Mouse (Mus musculus) layer of hippocampus, adult 2 months (tissue): ENCODE measurements at regions not wholly inside any gene's neighbourhood (a gene's known extent, or its start where the extent isn't known, plus 50 kb on each side); places are given as distances from the start of the nearest gene placed in this dataset.
A peak's percentile ranks its signal among the peaks of the same experiment; 100 is the strongest.

ENCODE experiments used
- DNase-seq, 2 experiments: peaks; one replicate each; pipeline ENCODE4 v3.0.0; 2022; ENCODE audit warnings: low spot score in 2 of 2
- H3K27ac ChIP-seq: fragments of 200-600 bp; 2 replicates; pipeline ENCODE4 v1.8.1; 2022
- H3K4me3 ChIP-seq: fragments of 200-600 bp; 2 replicates; pipeline ENCODE4 v1.8.1; 2022; ENCODE audit warnings: mild to moderate bottlenecking
- CTCF ChIP-seq: fragments of 200-600 bp; conservative IDR thresholded peaks from 2 replicates; pipeline ENCODE4 v1.8.1; 2022; ENCODE audit warnings: antibody characterized with exemption, mild to moderate bottlenecking, moderate library complexity

DNA sequence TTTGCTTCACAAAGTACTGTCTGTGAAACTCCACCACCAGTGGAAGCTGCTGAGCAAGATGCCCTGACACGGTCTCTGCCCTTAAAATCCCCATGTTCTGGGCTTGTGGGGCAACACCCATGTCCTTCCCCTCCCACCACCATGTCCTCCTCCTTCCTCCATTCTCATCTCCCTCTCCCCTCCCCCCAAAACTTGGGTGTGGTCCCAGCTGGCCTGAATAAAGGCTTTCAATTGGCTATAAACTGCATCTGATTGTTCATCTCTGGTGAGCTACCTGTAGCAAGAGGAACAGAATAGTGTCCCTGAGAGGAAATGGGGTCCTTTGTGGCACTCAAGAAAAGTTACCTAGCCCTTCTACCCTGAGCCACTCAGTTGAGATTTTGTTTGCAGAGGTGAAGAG is 91.8 kb downstream of the Slc16a9 start:
- Histone ChIP-seq H3K27ac (no peak overlapping the region), H3K4me3 (no peak overlapping the region)
- DNase-seq = no peak
- TF ChIP-seq CTCF = no peak

- DNase-seq = no peak
- no peak for TF ChIP-seq CTCF
- Histone ChIP-seq H3K4me3 (no peak overlapping the region), H3K27ac (no peak overlapping the region)
These were observed 80.9 kb upstream of the Fam13c start for GRCm38 (mm10) chr10:70359421-70359820.

DNA sequence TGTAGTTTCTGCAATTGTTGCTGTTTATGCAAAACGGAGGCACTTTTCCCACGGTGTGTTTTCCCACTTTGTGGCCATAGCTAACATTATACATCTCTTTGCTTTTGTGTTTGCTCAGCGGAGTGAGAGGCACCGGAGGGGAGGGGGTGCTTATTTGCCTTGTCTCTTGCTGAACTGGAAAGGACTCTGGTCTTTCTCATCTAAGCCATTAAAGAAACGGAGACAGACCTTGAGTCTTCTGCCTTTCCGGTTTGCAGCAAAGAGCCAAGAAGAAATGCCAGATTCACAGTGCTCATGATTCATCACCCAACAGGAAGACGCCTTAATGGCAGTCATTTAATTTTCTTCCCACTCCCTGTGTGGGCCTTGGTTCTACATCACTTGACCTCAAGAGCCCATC is 80.4 kb upstream of the Fam13c start:
- no peak for TF ChIP-seq CTCF
- no peak for DNase-seq
- Histone ChIP-seq H3K4me3 (no peak overlapping the region), H3K27ac (no peak overlapping the region)

GRCm38 (mm10) chr10:70363054-70363453 is 77.2 kb upstream of the Fam13c start:
- peak; percentile 79 for TF ChIP-seq CTCF
- H3K27ac ChIP-seq = no peak overlapping the region
- H3K4me3 ChIP-seq = no peak overlapping the region
- DNase-seq = peak in 1 of 2 experiments; percentile 18

GRCm38 (mm10) chr10:70364218-70364975 is 75.9 kb upstream of the Fam13c start:
- DNase-seq = no peak
- no peak overlapping the region for H3K4me3 ChIP-seq
- no peak overlapping the region for H3K27ac ChIP-seq
- TF ChIP-seq CTCF = no peak

- Histone ChIP-seq H3K27ac (no peak overlapping the region), H3K4me3 (no peak overlapping the region)
- TF ChIP-seq CTCF = no peak
- no peak for DNase-seq
These were observed 75.3 kb upstream of the Fam13c start for GRCm38 (mm10) chr10:70364976-70365345.

DNA sequence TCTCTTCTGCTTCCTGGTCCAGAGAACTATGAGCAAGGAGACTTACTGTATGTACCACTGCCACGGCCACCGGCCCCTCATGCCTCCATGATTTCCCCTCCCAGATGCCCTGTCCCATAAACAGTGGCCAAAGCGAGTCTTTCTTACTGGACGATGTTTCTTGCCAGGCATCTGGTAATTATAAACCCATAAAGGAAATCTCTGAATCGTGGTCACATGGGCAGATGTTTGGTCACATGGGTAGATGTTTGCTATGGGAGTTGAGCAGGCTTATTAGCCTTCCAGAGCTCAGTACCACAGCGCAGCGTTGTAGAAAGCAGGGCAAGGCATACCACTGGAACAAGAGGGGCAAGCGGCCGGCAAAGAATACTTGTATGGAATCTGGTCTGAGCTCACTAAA is 74.8 kb upstream of the Fam13c start:
- Histone ChIP-seq H3K4me3 (no peak overlapping the region), H3K27ac (no peak overlapping the region)
- no peak for DNase-seq
- no peak for TF ChIP-seq CTCF

GRCm38 (mm10) chr10:70367866-70368265 is 72.4 kb upstream of the Fam13c start:
- no peak overlapping the region for H3K4me3 ChIP-seq
- TF ChIP-seq CTCF = no peak
- no peak for DNase-seq

GRCm38 (mm10) chr10:70368685-70369084 is 71.6 kb upstream of the Fam13c start:
- peak; percentile 85 for TF ChIP-seq CTCF
- DNase-seq = peak; percentile 74
- Histone ChIP-seq H3K4me3 (no peak overlapping the region), H3K27ac (no peak overlapping the region)

More at GRCm38 (mm10) chr10:70367866-70368265, 72.4 kb upstream of the Fam13c start:
- no peak overlapping the region for H3K27ac ChIP-seq

- no peak for TF ChIP-seq CTCF
- DNase-seq = peak; percentile 22 to 55
- Histone ChIP-seq H3K27ac (peak overlapping the region; percentile 61), H3K4me3 (no peak overlapping the region)
These were observed 67.7 kb upstream of the Fam13c start for GRCm38 (mm10) chr10:70372411-70373136.

DNA sequence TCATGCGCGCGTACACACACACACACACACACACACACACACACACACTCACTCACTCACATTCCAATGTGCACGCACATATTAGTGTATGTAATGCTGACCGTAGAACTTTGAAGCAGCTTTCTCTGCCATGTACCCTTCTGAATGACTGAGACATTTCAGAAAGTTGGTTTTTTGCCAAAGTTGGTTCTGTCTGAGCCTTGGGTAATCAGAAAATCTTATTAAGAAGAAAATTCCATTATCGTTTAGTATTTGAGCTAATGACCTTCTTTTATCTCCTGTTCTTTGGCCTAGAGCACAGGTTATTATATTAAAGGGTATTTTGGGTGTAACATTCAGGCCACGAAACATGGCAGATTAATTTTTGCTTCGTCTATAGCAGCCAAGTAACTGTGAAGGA is 67.1 kb upstream of the Fam13c start:
- peak overlapping the region; percentile 61 for H3K27ac ChIP-seq
- H3K4me3 ChIP-seq = no peak overlapping the region
- DNase-seq = no peak
- TF ChIP-seq CTCF = no peak

DNA sequence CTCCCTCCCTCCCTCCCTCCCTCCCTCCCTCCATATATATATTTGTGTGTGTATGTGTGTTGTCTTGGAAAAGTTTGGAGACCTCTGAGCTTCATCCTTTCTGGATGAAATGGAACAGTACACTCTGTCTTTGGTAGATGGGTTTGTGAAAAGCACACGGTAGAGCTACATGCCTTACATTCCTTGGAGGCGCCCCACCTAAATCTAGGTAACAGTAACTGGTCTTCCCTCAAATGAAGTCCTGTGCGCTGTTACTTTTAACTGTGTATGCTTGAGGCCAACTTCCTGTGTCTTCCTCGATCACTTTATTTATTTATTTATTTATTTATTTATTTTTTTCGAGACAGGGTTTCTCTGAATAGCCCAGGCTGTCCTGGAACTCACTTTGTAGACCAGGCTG is 66.4 kb upstream of the Fam13c start:
- DNase-seq = no peak
- no peak for TF ChIP-seq CTCF
- Histone ChIP-seq H3K27ac (no peak overlapping the region), H3K4me3 (no peak overlapping the region)

- Histone ChIP-seq H3K27ac (no peak overlapping the region), H3K4me3 (no peak overlapping the region)
- no peak for DNase-seq
- no peak for TF ChIP-seq CTCF
These were observed 65.6 kb upstream of the Fam13c start for GRCm38 (mm10) chr10:70374726-70375125.

GRCm38 (mm10) chr10:70380041-70380651 is 60.1 kb upstream of the Fam13c start:
- peak overlapping the region; percentile 84 for H3K27ac ChIP-seq
- no peak for TF ChIP-seq CTCF
- no peak overlapping the region for H3K4me3 ChIP-seq
- peak; percentile 41 to 68 for DNase-seq
